Mouse (Mus musculus): ENCODE results near the gene Tmem179.

- TF ChIP-seq CTCF (IDR thresholded peaks at IDR 0.05) (no peak), EP300 (IDR thresholded peaks at IDR 0.05) (no peak)
These were observed 58.7 kb downstream of the Tmem179 start for GRCm38 (mm10) chr12:112457839-112458238.

Measured in lung, postnatal 0 days (tissue).